Mouse (Mus musculus): Measurements from ENCODE around the gene Gorasp1. TPM values are rescaled to one million over a fixed set of nuclear protein-coding genes. Genes with fewer than 3 reads are reported as not detected.
A peak's percentile ranks its signal among the peaks of the same experiment; 100 is the strongest.

Gene Gorasp1
- polyA plus RNA-seq, 1 experiment = 6.6 TPM

- WGBS = 85% methylated on average over 12 of the region's 12 CpGs
- DNase-seq (ENCODE audit: low read depth in 1 of 2, low spot score in 2 of 2) = no peak
- TF ChIP-seq CTCF (IDR thresholded peaks at IDR 0.05; ENCODE audit: extremely low read depth, insufficient read depth, insufficient read length, insufficient replicate concordance) (no peak), POLR2A (IDR thresholded peaks at IDR 0.05; ENCODE audit: low read depth, low read length) (no peak)
These were observed 35.2 kb upstream of the Gorasp1 start for GRCm38 (mm10) chr9:119972582-119972981.

GRCm38 (mm10) chr9:119972166-119972565 lies 34.8 kb upstream of the Gorasp1 start:
- TF ChIP-seq POLR2A (IDR thresholded peaks at IDR 0.05; ENCODE audit: low read depth, low read length) (no peak), CTCF (IDR thresholded peaks at IDR 0.05; ENCODE audit: extremely low read depth, insufficient read depth, insufficient read length, insufficient replicate concordance) (no peak)
- 88% methylated on average over 10 of the region's 10 CpGs for WGBS

More at GRCm38 (mm10) chr9:119972582-119972981, 35.2 kb upstream of the Gorasp1 start:
- Histone ChIP-seq H3K27me3 (ENCODE audit: control insufficient read depth, insufficient read depth, low read length) (no peaks in the 10 kb centered on the region), H3K36me3 (ENCODE audit: control insufficient read depth, insufficient read depth, low read length) (peaks cover 41% of the 10 kb centered on the region), H3K4me3 (ENCODE audit: extremely low read depth, insufficient read depth, insufficient read length) (no peak overlapping the region), H3K4me1 (ENCODE audit: control insufficient read depth, insufficient read depth, insufficient read length) (peaks cover 3% of the 10 kb centered on the region; the same call in 1 of the 2 replicates), H3K27ac (ENCODE audit: insufficient read depth, low read length) (no peak overlapping the region)

GRCm38 (mm10) chr9:119970763-119971656 lies 33.6 kb upstream of the Gorasp1 start:
- DNase-seq (ENCODE audit: low read depth in 1 of 2, low spot score in 2 of 2) = no peak
- Histone ChIP-seq H3K27me3 (ENCODE audit: control insufficient read depth, insufficient read depth, low read length) (no peaks in the 10 kb centered on the region), H3K4me1 (ENCODE audit: control insufficient read depth, insufficient read depth, insufficient read length) (no peaks in the 10 kb centered on the region), H3K36me3 (ENCODE audit: control insufficient read depth, insufficient read depth, low read length) (peaks cover 39% of the 10 kb centered on the region), H3K27ac (ENCODE audit: insufficient read depth, low read length) (no peak overlapping the region), H3K4me3 (ENCODE audit: extremely low read depth, insufficient read depth, insufficient read length) (no peak overlapping the region)
- WGBS = 90% methylated on average over 7 of the region's 7 CpGs
- no peak for TF ChIP-seq POLR2A (IDR thresholded peaks at IDR 0.05; ENCODE audit: low read depth, low read length)
- TF ChIP-seq CTCF (IDR thresholded peaks at IDR 0.05; ENCODE audit: extremely low read depth, insufficient read depth, insufficient read length, insufficient replicate concordance) = no peak

More at GRCm38 (mm10) chr9:119972166-119972565, 34.8 kb upstream of the Gorasp1 start:
- no peak for DNase-seq (ENCODE audit: low read depth in 1 of 2, low spot score in 2 of 2)
- Histone ChIP-seq H3K36me3 (ENCODE audit: control insufficient read depth, insufficient read depth, low read length) (peaks cover 41% of the 10 kb centered on the region), H3K4me3 (ENCODE audit: extremely low read depth, insufficient read depth, insufficient read length) (no peak overlapping the region), H3K27ac (ENCODE audit: insufficient read depth, low read length) (no peak overlapping the region), H3K4me1 (ENCODE audit: control insufficient read depth, insufficient read depth, insufficient read length) (peaks cover 3% of the 10 kb centered on the region; the same call in 1 of the 2 replicates), H3K27me3 (ENCODE audit: control insufficient read depth, insufficient read depth, low read length) (no peaks in the 10 kb centered on the region)

DNA sequence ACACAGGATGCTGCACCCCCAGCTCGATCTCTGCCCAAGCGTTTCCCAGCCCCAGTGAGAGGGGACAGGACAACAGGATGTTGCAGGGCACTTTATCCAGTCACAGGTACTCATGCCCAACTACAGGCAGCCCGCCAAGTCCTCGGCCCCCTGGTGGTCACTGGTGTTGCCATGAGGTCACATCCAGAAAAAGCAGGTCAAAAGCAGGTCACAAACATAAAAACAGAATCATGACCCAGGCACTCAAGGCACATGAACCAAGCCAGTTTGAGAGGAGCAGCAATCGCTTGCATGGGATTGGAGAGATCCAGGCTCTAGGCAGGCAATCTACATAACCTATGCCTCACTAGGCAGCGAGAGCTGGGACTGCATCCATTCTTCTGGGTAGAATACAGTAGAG lies 32.9 kb upstream of the Gorasp1 start:
- TF ChIP-seq CTCF (IDR thresholded peaks at IDR 0.05; ENCODE audit: extremely low read depth, insufficient read depth, insufficient read length, insufficient replicate concordance) (peak; percentile 36; the same call in 1 of the 2 replicates), POLR2A (IDR thresholded peaks at IDR 0.05; ENCODE audit: low read depth, low read length) (no peak)
- 52% methylated on average over 6 of the region's 6 CpGs for WGBS
- Histone ChIP-seq H3K36me3 (ENCODE audit: control insufficient read depth, insufficient read depth, low read length) (peaks cover 38% of the 10 kb centered on the region), H3K27me3 (ENCODE audit: control insufficient read depth, insufficient read depth, low read length) (no peaks in the 10 kb centered on the region), H3K4me3 (ENCODE audit: extremely low read depth, insufficient read depth, insufficient read length) (no peak overlapping the region), H3K27ac (ENCODE audit: insufficient read depth, low read length) (no peak overlapping the region), H3K4me1 (ENCODE audit: control insufficient read depth, insufficient read depth, insufficient read length) (no peaks in the 10 kb centered on the region)
- peak in 1 of 2 experiments; percentile 38 for DNase-seq (ENCODE audit: low read depth in 1 of 2, low spot score in 2 of 2)

GRCm38 (mm10) chr9:119969811-119970210 lies 32.4 kb upstream of the Gorasp1 start:
- Histone ChIP-seq H3K4me3 (ENCODE audit: extremely low read depth, insufficient read depth, insufficient read length) (no peak overlapping the region), H3K4me1 (ENCODE audit: control insufficient read depth, insufficient read depth, insufficient read length) (no peaks in the 10 kb centered on the region), H3K36me3 (ENCODE audit: control insufficient read depth, insufficient read depth, low read length) (peaks cover 35% of the 10 kb centered on the region), H3K27me3 (ENCODE audit: control insufficient read depth, insufficient read depth, low read length) (no peaks in the 10 kb centered on the region), H3K27ac (ENCODE audit: insufficient read depth, low read length) (no peak overlapping the region)
- 86% methylated on average over 7 of the region's 7 CpGs for WGBS
- no peak for TF ChIP-seq CTCF (IDR thresholded peaks at IDR 0.05; ENCODE audit: extremely low read depth, insufficient read depth, insufficient read length, insufficient replicate concordance)
- TF ChIP-seq POLR2A (IDR thresholded peaks at IDR 0.05; ENCODE audit: low read depth, low read length) = no peak
- DNase-seq (ENCODE audit: low read depth in 1 of 2, low spot score in 2 of 2) = no peak

DNA sequence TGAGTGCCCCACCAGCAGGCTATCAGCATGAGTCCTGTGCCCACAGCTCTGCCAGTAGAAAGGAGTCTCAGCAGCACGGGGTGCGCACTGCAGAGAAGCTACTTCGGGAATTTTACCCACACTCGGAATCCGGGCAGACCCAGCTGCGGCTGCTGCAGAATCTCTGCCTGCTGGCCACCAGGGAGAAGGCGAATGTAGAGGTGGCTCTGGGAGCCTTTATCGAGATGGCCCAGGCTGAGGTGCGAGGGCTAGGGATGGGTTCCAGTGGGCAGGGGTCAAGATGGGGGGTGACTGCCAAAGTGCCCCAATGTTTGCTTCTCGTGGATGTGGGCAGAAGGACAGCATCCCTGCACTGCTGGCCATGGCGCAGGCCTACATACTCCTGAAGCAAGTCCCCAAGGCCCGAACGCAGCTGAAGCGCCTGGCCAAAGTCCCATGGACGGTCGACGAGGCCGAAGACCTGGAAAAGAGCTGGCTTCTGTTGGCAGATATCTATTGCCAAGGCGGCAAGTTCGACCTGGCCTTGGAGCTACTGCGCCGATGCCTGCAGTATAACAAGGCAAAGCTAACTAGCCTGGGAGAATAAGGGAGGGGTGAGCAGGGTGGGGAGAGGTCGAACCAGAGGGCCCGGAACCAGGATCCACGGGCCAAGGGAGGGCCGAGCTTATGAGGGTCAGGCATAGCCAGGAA lies 29.0 kb upstream of the Gorasp1 start:
- no peak for DNase-seq (ENCODE audit: low read depth in 1 of 2, low spot score in 2 of 2)
- Histone ChIP-seq H3K27me3 (ENCODE audit: control insufficient read depth, insufficient read depth, low read length) (no peaks in the 10 kb centered on the region), H3K36me3 (ENCODE audit: control insufficient read depth, insufficient read depth, low read length) (peaks cover 5% of the 10 kb centered on the region), H3K4me3 (ENCODE audit: extremely low read depth, insufficient read depth, insufficient read length) (no peak overlapping the region), H3K4me1 (ENCODE audit: control insufficient read depth, insufficient read depth, insufficient read length) (peaks cover 2% of the 10 kb centered on the region; the same call in 1 of the 2 replicates), H3K27ac (ENCODE audit: insufficient read depth, low read length) (no peak overlapping the region)
- 94% methylated on average over 26 of the region's 26 CpGs for WGBS
- TF ChIP-seq CTCF (IDR thresholded peaks at IDR 0.05; ENCODE audit: extremely low read depth, insufficient read depth, insufficient read length, insufficient replicate concordance) (no peak), POLR2A (IDR thresholded peaks at IDR 0.05; ENCODE audit: low read depth, low read length) (no peak)
